Mouse (Mus musculus) fat pad, adult 2 months (tissue): ENCODE data around the gene Ppp4r4.
"Not testable (repeated sequence)": the region's sequence is repeated elsewhere in the genome, so short reads cannot be mapped to it uniquely, and the experiment has no call there.

Experiments used
- DNase-seq: peaks from one replicate; pipeline ENCODE4 v3.0.0-alpha.2; 2011; ENCODE audit warnings: low read depth, low spot score; ENCODE audit errors: extremely low read depth

The Ppp4r4 gene

DNA sequence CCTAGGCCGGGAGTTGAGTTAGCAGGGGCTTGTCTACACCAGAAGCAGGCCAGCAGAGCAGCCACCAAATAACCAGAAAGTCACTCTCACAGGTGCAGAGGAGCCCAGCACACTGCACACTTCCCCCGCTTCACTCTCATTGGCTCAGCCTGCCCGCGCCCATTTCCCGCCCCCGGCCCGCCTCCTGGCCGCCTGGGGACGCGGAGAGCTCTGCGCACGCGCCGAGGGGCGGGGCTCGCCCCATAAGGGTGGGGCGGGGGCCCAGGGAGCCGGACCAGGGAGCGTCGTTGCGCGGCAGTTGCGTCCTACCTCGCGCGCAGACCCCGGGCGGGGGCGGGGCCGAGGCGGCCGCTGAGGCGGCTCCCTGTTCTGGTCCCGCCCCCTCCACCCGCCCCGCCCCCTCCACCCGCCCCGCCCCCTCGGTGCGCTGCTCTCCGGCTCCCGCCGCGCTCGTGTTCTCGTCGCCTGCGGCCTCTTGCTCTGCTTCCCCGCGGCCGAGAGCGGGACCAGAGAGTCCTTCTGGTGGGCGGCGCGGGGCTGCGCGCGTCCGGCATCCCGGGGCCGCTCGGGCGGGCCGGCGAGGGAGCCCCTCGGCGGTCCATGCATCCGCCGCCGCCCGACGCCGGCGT, at the start of gene Ppp4r4:
TSS of gene Ppp4r4 (plus strand) at position 264 of the 629 bp plus-strand sequence.
- peak; percentile 13 for DNase-seq

DNA sequence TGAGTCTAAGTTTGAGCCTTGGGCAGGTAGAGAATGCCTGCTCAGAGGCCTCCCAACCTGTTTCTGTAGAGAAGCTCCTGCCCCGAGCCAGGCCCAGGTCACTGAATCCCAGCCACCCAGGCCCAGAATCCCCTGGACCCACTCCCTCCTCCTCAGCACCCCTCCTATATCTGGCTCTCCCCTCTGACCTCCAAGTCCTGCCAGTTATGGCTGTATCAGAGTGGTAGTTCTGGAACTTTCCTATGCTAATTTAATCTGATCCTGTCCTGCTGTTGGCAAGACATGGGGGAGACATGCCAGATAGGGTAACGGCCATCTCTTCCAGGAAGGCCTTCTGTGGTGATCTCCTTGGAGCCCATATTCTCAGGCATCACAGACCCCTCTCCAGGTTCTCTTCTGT, 49.3 kb upstream of the Ppp4r4 start:
- DNase-seq, result no peak

DNA sequence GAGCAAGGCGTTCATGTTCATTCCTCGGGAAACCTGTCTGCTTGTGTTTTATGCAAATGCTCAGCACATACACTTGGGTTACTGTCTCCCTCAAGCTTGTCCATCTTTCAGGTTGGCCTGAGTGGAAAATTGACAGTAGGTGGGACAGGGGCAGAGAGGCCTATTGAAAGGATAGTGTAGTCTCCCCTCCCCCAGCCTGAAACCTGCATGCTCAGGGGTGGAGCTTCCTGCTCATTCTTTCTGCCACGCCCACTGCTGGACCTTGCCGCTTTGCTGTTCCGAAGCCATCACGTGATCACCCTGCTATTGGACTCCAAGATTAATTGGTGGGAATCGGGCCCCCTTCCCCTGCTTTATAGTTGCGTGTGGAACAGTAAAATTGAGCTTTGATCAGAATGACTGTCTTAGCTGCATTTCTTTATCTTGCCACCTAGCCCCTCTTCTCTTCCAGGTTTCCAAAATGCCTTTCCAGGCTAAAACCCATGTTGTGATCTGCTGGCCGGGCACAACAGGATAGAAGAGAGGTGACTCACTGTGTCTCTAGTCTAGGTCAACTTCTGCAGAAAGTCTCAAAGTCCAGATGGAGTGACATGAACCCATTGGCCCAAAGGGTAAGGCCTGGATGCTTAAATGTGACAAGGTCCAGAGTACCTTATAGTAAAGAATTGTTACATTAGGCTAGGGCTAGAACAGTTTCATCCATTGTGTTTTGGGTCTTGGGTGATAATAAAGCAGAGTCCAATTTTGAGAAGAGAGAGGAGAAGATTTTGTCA, 47.7 kb upstream of the Ppp4r4 start:
- DNase-seq, result not testable (repeated sequence)

DNA sequence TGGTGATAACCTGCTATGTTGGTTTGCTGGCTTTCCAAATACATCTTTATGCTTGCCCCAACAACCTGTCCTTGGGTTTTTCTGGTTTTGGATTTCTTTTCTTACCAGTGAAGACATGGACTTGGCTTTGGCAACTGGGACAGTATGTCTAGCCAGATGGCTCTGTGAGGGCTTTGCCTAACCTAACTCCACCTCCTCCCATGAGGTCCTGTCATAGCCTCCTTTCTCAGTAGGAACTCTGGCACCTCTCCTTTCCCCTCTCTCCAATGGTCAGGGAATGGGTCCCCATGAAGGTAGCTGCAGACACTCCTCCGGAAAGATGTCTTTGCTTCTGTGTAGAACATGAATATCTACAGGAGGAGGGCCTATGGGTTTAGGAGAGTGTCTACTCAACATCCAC, 45.4 kb upstream of the Ppp4r4 start:
- DNase-seq, result no peak

DNA sequence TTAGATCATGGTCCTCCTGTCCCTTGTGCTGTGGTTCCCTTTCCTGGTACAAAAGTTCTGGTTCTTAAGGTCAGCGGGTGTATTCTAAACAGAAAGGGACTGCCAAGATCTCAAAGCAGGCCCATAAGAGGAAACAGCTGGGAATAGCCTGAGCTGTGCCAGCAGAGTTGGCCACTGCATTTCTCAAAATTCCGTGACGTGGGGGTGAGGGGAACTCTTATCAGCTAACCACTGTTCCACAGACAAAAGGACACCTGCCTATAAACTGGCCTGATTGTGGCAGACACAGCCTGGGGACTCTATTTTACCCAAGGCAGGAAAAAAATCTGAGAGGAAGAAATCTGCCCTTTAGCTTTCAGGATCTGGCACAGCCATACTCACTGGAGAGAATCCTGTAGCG, 44.8 kb upstream of the Ppp4r4 start:
- no peak for DNase-seq

DNA sequence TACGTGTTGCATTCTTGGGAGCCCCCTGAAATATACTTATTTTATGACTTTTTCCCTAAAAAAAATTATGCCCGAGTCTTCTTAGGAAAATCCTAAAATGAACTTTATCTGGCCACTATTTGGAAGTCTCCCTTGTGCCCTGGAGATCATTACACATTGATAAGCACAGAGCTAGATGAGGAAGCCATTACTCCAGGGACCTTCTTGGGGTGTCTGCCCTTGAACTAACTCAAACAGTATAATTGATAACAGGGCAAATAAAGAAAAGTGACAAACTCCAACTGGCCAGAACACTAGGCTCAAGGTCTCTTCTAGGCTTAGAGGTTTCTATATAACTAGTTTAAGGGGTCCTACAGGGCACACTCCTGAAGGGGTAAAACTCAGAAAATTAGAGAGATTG, 44.3 kb upstream of the Ppp4r4 start:
- no peak for DNase-seq

DNA sequence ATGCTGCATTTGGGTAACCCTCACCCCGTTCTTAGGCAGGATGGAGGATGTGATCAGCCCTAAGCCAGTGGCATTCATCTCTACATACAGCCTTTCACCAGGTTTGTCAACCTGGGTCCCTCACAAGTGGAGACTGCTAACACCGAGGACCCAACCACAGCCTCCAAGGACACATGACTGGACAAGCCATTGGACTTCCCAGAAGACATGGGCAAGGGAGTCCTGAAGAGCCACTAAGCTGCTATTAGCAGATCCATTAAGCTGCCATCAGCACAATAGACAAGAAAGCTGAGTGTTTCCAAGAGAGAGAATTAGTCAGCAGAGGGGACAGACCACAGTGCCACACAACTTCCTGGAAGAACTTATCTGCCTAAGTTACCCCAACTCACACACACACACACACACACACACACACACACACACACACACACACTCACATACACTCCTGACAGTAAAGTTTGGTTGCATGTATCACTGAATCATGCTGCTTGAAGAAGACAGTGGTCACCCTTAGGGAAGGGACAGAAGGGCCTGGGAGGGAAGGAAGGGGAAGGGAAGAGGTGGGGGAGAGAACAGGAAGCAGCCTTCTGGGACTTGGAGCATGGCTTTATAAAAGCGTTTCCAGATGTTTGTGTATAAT, 40.9 kb upstream of the Ppp4r4 start:
- DNase-seq, result no peak

DNA sequence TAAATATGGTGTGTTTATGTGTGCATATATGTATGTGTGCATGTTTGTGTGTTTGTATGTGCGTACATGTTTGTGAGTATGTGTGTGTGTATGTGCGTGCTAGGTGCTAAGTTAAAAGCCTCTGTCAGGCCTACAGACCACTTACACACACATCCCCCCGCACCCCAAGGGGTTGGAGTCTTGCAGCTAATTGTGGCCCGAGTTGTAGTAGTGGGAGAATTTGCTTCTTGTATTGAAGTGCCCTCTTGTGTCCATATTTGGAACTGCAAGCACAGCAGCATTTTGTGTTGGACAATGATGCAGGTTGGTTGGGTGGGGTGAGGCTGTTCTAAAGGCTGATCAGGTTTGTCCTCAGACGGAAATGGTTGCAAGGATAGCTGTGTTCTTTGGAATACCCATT, 39.3 kb upstream of the Ppp4r4 start:
- no peak for DNase-seq

DNA sequence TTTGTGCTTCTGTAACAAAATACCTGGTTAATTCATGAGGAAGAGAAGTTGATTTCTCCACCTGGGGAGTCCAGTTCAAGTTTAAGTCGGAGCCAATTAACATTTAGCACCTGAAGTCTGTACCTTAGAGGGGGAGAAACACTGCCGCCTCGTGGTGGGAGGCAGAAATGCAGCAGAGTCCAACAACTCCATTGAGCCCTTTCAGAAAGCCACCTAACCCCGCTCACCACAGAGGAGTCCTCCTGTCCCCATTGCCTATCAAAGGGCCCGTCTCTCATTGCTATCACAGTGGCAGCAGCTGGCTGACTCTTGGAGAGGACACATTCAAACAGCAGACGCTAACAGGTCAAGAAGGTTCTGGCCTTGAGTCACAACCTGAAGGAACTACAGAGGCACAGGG, 37.6 kb upstream of the Ppp4r4 start:
- DNase-seq, result no peak

DNA sequence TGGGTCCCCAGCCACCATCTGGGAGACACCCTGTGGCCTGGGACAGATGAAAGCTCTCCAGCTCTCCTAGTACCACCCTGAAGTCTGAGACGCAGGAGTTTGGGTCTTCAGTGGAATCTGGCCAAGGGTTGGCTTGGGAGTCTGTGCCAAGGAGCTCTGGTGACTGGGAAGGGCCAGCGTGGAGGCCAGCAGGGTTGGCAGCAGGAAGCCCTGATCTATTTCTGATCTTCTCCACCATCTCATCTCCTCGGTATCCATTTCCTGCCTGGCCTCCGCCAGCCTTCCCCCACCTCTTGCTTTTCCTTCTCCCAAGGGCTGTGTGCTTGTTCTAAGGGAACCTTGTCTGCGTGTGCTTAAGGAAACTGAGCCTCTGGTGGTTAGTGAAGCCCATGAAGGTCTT, 33.3 kb upstream of the Ppp4r4 start:
- no peak for DNase-seq

DNA sequence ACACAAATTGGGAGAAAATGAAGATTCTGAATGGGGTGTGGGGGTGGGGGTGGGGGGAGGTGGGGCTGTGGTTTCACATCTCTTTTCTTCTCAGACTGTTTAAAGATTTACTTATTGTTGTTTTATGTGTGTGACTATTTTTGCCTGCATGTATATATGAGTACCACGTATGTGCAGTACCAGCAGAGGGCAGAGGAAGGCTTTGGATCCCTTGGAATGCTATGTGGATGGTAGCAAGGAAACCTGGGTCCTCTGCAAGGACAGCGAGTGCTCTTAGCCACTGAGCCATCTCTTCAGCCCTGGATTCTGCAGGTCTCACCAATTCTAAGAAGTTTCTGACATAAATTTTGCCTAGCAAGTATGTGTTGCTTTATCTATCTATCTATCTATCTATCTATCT, 32.8 kb upstream of the Ppp4r4 start:
- DNase-seq, result no peak

DNA sequence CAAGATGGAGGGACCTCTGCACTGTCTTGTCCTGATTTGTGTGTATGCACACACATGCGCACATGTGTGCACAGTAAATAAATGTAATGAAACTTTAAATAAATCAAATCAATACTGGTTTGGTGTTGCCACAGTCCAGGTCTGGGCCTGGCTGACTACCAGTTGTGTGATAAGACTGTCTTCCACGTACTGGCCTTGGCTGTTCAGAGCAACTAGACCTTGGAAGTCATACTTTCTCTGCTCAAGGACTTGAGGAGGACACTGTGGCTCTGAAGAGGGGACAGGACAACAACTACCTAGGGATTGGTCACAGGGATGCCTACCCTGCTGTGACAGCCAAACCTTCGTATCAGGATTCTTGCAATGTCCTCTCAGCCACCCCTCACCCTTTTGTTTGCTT, 28.8 kb upstream of the Ppp4r4 start:
- no peak for DNase-seq

DNA sequence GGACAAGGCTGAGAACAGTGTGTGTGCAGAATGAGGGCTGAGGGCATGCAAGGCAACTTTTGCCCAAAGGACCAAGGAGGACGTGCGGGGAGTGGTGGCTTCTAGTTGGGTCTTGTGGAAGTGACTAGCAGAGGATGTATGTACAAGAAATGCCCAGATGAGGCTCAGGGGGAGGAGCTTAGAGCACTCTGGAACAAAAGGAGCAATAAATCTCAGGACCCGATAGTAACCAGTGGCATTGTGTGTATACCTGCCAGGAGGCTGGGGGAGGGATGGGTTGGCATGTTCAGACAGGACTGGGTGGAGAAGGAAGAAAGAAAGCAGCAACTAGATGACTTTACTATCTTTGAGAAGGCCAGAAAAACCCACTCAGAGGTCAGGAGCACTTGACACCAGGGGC, 27.7 kb upstream of the Ppp4r4 start:
- peak; percentile 34 for DNase-seq

DNA sequence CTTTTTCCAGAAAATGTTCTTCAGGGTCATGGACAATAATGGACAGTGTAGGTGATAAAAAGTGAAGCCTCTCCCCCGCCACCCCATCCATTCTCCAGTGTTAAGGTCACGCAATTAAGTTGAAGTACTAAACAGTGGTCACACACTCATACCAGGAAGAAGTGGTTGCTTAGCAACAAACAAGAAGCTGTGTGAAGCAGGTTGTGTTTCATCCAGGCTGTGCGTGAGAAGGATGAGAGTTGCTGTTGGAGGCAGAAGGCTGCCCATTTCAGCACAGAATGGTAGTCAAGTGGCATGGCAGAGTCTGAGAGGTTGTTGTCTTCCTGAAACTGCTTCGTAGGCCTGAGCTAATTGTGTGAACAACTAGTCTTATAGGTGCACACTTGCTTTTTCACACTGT, 23.7 kb upstream of the Ppp4r4 start:
- DNase-seq, result no peak

DNA sequence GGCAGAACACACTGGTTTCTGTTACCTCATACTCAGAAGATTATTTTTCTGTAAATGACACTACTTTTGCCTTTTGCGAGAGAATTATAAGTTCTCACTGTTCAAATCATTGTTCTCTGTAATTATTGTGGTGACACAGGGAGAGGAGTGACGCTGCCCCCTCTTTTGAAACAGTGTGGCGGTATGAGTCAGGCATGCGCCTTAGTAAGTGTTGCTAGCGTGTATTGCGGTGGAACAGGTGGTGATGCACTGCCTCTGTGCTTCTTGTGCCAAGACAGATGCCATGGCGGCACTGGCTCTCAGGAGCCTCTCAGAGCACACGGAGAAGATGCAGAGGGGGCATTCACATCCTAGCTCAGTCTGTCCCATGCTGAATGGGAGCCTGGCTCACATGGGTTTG, 22.2 kb upstream of the Ppp4r4 start:
- DNase-seq, result no peak

DNA sequence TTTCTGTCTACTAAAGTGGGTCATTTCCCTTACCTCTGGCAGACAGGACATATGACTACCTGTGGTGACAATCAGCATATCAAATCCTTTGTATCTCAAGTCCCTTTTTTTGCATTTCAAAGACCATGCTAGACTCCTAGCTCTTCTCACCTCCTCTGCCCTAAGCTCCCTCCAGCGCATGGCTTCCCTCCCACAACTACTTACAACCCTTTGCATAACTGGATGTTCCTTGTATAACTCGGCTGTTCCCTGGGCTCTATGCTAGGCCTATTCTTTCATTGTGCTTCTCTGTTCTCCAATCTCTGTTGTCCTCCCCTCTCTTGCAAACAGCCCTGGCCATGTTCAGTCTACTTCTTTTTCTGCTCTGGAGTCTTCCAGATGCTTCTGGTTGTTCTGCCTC, 20.5 kb upstream of the Ppp4r4 start:
- DNase-seq, result no peak

DNA sequence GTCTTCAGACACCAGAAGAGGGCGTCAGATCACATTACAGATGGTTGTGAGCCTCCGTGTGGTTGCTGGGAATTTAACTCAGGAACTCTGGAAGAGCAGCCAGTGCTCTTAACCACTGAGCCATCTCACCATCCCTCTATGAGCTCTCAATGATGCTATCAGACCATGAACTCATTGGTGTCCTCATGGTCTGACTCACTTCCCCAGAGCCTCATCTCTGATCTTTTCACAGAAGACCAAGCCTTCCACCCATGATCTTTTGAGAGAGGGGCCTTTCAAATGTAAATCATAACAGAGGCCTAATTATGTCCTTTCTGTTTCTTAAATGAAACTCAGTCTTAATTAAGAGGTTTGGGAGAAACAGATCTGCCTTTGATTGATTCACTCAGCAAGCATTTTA, 19.0 kb upstream of the Ppp4r4 start:
- no peak for DNase-seq

DNA sequence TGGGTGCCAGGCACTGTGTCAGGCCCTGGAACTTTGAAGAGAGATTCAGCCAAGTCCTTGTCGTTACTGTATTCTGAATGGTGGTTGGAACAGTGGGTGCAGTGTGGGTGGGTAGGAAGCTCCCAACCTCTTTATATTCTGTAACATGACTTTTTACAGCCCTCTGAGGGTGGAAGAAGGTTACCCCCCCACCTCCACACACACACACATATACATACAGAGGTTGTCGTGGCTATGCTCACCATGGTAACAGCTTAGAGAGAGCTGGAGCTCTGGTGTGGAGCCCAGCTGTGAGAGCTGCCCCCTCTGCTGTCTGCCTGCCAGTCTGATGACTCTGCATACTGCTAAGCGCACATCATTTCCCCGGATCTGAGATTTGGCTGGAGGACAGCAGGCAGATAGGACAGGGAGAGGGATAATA, 18.6 kb upstream of the Ppp4r4 start:
- DNase-seq, result no peak

DNA sequence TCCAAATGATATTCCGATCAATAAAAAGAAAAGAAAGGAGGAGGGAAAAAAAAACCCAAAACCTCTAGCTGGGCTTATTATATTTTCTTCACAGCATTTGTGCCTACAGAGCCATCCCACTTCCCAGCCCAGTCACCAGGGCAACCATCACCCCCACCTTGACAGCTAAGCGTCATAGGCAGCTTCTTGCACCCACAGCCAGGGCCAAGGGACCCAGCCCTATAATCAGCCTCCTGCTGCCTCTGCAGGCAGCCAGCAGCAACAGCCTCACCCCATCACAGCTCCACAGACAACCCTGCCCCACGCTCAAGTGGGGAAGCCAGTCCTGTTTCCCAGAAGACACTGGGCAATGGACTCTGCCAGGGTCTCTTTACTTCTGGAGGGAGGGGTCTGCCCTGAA, 17.7 kb upstream of the Ppp4r4 start:
- DNase-seq, result no peak

DNA sequence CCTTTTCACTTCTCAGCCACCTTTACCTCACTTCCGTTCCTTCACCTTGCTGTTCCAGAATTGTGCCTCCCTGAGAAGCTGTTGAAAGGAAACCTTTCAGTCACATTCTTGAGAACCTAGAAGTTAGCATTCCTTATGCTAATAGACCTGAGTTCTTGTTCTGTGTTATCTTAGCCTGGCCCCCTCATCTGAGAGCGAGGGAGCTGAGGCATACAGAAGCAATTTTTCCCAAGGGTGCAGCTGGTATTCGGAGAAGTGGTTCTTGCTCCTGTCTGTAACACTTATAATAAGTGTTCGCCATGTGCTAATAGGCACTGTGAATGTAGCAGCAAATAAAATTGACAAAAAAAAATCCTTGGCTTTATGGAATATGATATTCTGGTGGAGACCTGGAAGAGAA, 16.4 kb upstream of the Ppp4r4 start:
- no peak for DNase-seq

DNA sequence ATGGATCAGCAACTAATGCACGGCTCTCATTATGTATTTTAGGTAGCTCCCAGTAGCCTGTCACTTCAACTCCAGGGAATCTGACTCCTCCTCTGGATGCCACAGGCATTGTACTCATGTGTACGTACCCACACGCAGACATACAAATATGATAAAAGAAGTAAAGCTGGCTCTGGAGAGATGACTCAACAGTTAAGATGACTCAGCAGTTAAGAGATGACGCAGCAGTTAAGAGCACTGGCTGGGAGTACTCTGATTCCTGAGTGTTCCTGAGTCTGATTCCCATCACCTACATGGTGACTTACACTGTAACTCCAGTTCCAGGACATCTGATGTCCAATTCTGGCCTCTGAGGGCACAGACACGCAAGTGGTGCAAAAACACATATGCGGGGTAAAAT, 13.4 kb upstream of the Ppp4r4 start:
- no peak for DNase-seq

DNA sequence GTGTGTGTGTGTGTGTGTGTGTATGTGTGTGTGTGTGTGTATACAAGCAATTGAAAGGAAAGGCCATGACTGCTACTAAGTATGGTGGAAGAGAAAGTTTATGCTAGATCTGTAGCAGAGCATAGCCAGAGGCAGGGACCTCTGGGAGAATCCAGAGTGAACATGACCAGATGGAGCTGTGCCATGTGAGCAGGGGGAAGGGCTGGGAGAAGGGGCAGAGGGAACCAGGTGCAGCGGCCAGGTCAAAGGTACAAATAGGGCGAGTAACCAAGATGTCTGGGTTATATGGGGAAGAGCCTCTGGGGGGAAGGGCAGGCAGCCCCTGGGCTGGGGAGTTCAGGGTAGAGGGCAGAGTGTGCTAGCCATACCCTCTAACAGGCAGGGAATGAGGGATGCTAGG, 1.5 kb upstream of the Ppp4r4 start:
- DNase-seq, result no peak
